Mouse (Mus musculus): ENCODE measurements around the gene Gm32742.
"Not testable (repeated sequence)": the region's sequence is repeated elsewhere in the genome, so short reads cannot be mapped to it uniquely, and the experiment has no call there.

Gm32742 gene

GRCm38 (mm10) chr9:51152079-51152752 lies 13.1 kb downstream of the Gm32742 start:
- DNase-seq (ENCODE audit: extremely low spot score): peak; percentile 78

- no peak for DNase-seq (ENCODE audit: extremely low spot score)
Observed at GRCm38 (mm10) chr9:51147294-51147693, 18.0 kb downstream of the Gm32742 start.

- no peak for DNase-seq (ENCODE audit: extremely low spot score)
Observed at GRCm38 (mm10) chr9:51146496-51146895, 18.8 kb downstream of the Gm32742 start.

- no peak for DNase-seq (ENCODE audit: extremely low spot score)
Observed at GRCm38 (mm10) chr9:51144218-51144617, 21.1 kb downstream of the Gm32742 start.

- DNase-seq (ENCODE audit: extremely low spot score): no peak
Observed at GRCm38 (mm10) chr9:51143437-51143836, 21.9 kb downstream of the Gm32742 start.

- DNase-seq (ENCODE audit: extremely low spot score): no peak
Observed at GRCm38 (mm10) chr9:51140711-51141110, 24.6 kb downstream of the Gm32742 start.

GRCm38 (mm10) chr9:51139401-51139800 lies 25.9 kb downstream of the Gm32742 start:
- DNase-seq (ENCODE audit: extremely low spot score): not testable (repeated sequence)

GRCm38 (mm10) chr9:51138301-51138700 lies 27.0 kb downstream of the Gm32742 start:
- no peak for DNase-seq (ENCODE audit: extremely low spot score)

- no peak for DNase-seq (ENCODE audit: extremely low spot score)
Observed at GRCm38 (mm10) chr9:51137836-51138235, 27.5 kb downstream of the Gm32742 start.

GRCm38 (mm10) chr9:51137432-51137831 lies 27.9 kb downstream of the Gm32742 start:
- no peak for DNase-seq (ENCODE audit: extremely low spot score)

- DNase-seq (ENCODE audit: extremely low spot score): peak; percentile 25
Observed at GRCm38 (mm10) chr9:51136985-51137384, 28.3 kb downstream of the Gm32742 start.

- no peak for DNase-seq (ENCODE audit: extremely low spot score)
Observed at GRCm38 (mm10) chr9:51114767-51115166, 50.5 kb downstream of the Gm32742 start.

GRCm38 (mm10) chr9:51105751-51106150 lies 59.6 kb downstream of the Gm32742 start:
- DNase-seq (ENCODE audit: extremely low spot score): no peak

GRCm38 (mm10) chr9:51103808-51104514 lies 61.4 kb downstream of the Gm32742 start:
- peak; percentile 83 for DNase-seq (ENCODE audit: extremely low spot score)

- DNase-seq (ENCODE audit: extremely low spot score): peak; percentile 68
Observed at GRCm38 (mm10) chr9:51102963-51103807, 62.1 kb downstream of the Gm32742 start.

GRCm38 (mm10) chr9:51101756-51102425 lies 63.4 kb downstream of the Gm32742 start, which contains the start of gene 4833427G06Rik:
Gene 4833427G06Rik, minus strand, starts transcription at chr9:51102078.
- DNase-seq (ENCODE audit: extremely low spot score): peak; percentile 78

GRCm38 (mm10) chr9:51096306-51096705 lies 69.0 kb downstream of the Gm32742 start:
- no peak for DNase-seq (ENCODE audit: extremely low spot score)

GRCm38 (mm10) chr9:51093697-51094096 lies 71.6 kb downstream of the Gm32742 start:
- no peak for DNase-seq (ENCODE audit: extremely low spot score)

GRCm38 (mm10) chr9:51081614-51082013 lies 83.7 kb downstream of the Gm32742 start:
- no peak for DNase-seq (ENCODE audit: extremely low spot score)
